Mouse (Mus musculus) gastrocnemius, postnatal 4 days (tissue): ENCODE measurements around the gene Il13ra1. TPM values are rescaled to one million over a fixed set of nuclear protein-coding genes. Genes with fewer than 3 reads are reported as not detected.
A peak's percentile ranks its signal among the peaks of the same experiment; 100 is the strongest.

Experiments
- DNase-seq, 2 experiments: peaks; one replicate each; pipeline ENCODE4 v3.0.0; 2021 to 2022; ENCODE audit warnings: low spot score in 2 of 2, mixed read lengths in 2 of 2
- long read RNA-seq, 2 experiments: library from polyadenylated mRNA; stranded (forward); transcript quantifications; one replicate each; pipeline ENCODE4 v2.0.0; 2021
- total RNA-seq, 2 experiments: library from RNA; stranded (reverse); gene quantifications; 2 replicates each; pipeline ENCODE4 v1.2.3; 2021

Il13ra1 gene
- 10 to 100 TPM in 1 of 2 experiments, 1 to 10 TPM in 1; 8.4 to 11.0 TPM for total RNA-seq
- long read RNA-seq, experiment 1, transcript Il13ra1-201 (11 exons, 3,712 nt), result major isoform, 15 of 17 reads
- long read RNA-seq, experiment 1, partial matches to known transcripts, result 0 of 17 reads
- long read RNA-seq, experiment 1, other reads (novel, unspliced or antisense), result 2 of 17 reads
- long read RNA-seq, experiment 2, transcript Il13ra1-201 (11 exons, 3,712 nt), result major isoform, 13 of 16 reads
- long read RNA-seq, experiment 2, partial matches to known transcripts, result 0 of 16 reads
- long read RNA-seq, experiment 2, other reads (novel, unspliced or antisense), result 3 of 16 reads

DNA sequence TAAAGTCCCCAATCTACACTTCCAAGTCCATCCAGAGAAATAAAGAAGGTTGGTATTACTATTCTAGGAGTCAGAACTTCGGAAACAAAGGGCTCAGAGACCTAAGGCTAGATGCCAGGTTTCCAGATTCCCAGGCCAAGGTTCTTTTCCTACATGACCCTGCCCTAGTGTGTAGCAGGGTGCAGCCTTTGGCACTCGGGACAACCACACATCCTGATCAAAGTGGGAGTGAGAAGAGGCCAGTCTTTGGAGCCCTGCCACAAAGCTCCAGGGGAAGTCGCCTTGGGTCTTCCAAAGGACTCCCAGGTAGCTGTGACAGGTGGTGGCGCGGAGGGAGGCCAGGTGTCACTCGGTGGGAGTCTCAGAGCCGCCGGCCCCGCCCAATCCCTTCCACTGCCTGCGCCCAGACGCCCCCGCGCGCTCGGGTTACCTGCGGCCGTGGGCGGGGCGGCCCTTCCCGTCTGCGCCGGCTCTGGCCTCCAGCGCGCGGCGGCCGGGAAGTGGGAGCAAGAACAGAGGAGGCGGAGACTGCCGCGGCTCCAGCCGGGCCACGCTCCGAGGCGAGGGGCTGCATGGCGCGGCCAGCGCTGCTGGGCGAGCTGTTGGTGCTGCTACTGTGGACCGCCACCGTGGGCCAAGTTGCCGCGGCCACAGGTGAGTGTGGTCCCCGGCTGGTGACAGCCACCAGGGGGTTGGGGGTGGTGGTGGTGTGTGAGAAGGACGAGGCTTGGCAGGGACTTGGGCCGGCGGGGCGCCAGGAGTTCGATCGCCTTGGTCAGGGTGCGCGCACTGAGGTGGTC, at the start of gene Il13ra1:
Gene Il13ra1, plus strand, starts transcription at position 489 of the 800 bp plus-strand sequence.
- peak; percentile 19 to 32 for DNase-seq

DNA sequence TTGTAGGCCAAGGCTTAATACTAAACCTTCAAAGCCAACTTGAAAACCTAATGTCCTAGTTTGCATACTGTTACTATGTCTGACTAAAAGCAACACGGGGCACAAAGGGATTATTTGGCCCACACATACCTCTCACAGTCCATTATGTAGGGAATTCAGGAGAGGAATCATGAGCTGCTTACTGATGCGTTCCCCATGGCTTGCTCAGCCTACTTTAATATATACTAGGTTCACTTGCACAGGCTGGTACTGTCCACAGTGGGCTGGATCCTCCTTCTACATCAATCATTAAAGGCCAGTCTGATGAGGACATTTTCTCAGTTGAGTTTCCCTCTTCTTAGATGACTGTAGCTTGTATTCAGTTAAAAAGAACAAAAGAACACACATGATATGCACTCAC, 37.9 kb upstream of the Il13ra1 start:
- DNase-seq, result no peak

DNA sequence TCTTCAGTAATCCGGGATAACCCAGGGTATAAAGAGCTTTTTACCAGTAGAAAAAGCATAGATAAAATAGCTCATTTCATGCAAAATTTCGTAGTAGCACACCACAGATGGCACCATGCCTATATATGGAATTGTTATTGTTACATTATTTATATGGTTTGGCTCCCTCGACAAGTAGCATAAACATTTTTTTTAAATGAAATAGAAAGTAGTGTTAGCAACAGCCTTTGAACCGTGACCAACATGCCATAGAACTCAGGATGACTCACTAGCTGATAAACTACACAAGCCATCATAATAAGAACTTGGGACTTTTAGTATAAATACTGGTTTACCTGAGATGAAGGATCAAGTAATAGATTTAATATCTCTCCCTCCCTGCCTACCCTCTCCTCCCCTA, 34.7 kb upstream of the Il13ra1 start:
- DNase-seq, result no peak

DNA sequence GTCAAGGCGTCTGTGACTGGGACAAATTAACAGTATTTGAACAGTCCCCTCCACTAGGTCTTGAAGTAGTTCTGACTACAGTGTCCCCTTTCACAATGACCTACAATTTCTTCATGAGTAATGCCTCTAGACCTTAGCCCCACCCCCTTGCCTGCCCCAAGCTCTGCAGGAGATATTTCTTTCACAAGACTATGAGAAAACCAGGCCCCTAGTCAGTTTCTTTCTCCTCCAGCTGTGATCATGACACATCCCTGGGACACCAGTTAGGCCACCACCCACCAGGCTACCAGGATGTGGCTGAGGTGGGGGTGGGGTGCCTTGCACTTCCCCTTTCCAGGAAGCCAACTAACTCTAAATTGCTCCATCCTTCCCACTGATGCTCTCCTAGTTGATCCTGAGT, 29.0 kb upstream of the Il13ra1 start:
- DNase-seq, result peak in 1 of 2 experiments; percentile 6

DNA sequence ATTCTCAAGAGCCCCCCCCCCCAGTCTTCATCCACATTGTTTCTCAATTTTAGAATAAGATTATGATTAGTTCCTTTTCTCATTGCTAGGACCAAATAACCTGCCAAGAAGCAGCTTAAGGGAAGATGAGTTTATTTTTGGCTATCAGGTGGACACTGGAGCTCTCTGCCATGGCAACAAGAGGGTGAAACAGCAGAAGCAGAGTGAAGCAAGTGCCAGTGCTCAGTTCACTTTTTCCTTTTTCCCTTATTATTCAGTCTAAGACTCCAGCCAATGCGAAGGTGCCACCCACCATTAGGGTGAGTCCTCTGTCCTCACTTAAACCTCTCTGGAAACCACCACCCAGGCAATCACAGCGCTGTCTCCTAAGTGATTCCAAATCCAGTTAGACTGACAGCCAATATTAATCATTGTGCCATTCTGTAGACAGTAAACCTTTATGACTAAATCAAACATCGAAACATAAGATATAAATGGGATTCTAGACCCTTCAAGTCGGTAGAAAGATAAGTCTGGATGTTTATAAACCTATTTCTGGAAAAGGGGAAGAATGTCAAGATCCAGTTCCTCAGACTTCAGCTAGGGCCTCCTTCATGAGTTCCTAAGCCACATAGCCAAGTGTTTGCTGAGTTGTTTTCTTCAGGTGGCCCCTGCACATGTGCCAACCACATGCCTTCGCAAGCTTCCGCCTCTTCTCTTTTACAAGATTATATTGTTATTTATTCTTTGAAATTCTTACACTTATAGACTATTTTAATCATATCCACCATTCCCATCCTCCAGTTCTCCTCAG, 23.2 kb upstream of the Il13ra1 start:
- DNase-seq, result no peak

DNA sequence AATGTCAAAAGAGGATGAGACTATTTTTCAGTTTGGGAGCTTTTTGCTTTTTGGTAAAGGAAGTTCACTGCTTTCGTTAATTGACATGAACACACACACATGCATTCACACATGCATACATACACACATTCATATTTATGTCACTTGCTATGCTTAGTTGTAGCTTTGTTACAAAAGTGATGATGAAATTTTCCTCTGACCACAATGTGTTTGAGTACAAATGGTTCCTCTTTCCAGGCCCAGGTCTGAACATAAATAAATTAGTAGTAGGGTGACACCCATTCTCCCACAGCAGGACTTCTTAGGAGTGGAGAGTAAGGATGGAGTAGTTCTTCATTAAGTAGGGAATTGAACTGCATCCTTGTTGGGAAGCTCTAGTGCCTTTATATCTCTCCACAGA, 11.0 kb upstream of the Il13ra1 start:
- no peak for DNase-seq

DNA sequence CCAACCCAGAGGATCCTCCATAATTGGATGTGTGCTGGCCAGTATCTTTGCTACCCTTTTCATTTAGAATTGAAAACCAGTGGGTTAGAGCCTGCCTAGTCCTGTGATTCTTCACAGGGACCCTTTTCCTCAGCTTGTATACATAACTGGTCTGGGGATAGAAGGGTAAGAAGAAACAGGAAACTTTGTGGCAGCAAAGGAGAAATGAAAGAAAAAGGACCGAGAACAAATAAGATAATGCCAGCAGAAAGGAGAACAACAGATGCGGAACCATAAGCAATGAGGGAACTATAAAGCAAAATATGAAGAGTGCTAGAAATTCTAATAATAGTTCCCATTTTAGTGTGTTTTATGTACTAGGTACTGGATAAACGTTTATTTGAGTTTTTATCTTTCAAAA, 10.6 kb upstream of the Il13ra1 start:
- no peak for DNase-seq

DNA sequence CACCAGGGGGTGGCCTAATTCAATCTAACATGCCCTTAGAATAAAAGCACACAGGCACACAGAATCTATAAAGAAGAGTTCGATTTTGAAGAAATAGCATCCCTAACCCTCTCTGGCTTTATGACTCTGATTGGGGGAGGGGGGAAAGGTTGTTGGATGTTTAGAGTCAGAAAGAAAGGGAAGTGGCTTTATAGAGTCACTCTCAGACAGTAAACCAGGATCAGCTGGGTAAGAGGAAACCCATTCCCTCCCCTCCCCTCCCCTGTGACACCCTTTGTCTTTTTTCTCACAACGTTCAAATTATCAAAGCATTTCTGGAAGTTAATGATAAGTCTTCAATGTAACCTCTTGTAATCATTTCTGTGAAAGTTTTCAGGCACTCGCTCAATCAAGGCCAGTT, 3.3 kb upstream of the Il13ra1 start:
- no peak for DNase-seq

DNA sequence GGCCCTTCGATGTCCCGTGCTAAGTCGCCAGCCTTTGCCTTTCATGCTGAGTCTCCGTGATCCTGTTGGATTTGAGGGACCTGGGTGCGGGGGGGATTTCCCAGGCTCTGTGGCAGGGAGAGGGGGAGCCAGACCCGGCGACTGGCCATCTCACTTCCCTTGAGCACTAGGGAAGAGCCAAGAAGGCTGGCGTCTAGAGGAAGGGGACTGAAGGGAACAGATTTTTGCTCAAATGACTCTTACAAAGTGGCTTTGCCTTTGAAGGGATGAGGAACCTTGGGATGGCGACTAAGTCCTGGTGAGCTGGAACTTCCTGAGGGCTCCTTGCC, 476 bp downstream of the Il13ra1 start:
- no peak for DNase-seq

DNA sequence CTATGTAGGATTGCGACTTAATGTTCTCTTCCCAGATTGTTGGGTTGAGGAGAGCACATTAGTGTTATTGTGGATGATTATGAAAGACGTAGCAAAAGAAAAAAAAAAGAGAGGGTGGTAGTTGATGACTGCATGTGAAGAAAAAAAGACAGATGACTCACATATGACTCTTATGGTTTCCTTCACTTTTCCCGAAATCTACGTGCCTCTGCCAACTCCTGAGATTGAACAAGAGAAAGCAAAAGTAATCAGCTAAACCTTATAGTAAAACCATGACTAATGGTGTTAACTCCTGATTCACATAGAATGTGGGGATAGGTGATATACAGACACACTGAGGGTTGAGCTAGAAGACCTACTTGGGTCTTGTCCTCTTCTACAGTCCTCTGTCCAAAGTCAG, 3.3 kb downstream of the Il13ra1 start:
- DNase-seq, result no peak

DNA sequence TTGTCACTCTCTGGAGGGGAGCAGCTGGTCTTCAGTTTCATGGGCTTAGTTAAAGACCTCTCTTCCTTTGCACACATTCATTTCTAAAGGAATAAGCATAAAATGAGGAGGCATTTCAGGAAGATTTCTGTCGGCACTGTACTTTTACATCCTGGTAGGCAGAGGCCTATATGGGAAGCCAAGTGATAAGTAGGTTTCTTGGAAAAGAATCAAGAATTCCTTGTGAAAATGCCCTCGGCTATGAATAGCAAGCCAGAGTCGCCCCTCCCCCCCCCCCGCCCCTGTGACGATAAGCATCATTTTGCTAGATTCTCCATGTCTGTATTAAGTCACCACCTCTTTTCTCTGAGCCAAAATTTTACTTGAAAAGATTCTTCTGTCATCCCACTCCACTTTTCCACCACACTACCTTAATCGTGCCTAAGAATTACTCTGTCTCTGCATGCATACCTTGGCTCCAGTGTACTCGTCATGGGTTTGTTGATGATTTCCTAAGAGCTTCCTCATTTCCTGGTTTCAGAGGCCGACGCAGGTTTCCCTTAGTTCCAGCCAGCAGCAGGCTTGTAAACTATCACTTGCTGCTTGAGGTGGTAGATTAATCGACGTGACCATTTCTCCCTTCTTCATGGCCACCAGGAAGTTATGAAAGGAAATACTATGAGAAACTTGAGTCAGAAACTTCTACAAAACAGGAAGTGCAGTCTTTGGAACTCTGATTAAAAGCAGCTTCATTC, 17.3 kb downstream of the Il13ra1 start:
- no peak for DNase-seq

DNA sequence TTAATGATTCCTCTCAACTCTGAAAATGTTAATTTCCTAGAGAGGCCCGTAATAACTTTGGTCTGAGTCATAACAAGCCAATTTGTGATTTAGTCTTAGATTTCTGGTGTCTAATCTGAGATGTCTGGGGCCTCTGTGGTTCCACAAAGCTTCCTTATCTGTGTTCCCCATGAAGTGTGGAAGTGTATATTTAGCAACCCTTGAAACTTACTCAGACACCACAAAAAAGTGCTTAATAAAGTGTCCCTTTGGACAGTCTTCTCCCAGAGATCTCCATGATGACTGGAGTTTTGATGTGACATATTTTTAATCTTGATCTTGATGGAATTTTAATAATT, 17.8 kb downstream of the Il13ra1 start:
- DNase-seq, result no peak

DNA sequence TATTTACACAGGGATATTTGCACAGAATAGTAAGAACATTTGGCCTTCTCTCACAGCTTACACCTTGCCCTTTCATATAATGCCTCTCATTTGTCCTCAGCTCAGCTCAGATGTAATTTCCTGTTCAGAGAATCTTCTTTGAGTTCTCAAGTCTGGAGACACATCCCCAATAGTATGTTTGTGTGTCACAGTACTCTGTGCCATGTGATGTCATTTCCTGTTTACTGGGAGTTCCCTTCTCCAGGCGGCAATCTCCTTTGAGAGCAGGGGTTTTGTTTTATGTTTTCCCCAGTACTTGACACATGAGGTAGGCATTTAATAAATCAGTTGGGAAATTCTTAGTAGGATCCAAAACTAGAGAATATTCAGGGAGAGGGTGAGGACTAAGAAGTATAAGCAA, 24.4 kb downstream of the Il13ra1 start:
- no peak for DNase-seq

DNA sequence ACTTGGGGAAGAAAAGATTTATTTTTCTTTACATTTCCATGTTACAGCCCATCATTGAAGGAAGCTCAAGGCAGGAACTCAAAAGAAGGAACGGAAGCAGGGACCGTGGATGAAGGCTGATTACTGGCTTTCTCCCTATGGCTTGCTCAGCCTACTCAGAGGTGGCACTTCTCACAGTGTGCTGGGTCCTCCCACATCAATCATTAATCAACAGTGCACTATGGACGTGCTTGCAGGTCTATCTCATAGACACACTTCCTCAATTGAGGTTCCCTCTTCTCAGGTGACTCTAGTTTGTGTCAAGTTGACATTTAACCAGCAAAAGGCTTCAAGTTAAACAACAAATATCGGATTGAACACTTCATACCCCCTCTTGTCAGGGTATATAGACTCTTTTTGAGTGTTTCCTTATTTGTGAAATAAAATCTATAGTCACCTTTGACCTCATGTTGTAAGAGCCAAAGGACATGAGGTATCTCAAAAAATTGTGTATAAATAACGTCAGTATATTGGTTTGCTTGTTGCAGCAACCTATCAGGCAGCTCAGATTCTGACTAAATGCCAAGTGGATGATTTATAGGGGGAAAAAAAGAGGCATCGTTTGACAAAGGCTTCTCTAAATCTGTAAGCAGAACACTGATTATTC, 30.2 kb downstream of the Il13ra1 start:
- DNase-seq, result no peak

DNA sequence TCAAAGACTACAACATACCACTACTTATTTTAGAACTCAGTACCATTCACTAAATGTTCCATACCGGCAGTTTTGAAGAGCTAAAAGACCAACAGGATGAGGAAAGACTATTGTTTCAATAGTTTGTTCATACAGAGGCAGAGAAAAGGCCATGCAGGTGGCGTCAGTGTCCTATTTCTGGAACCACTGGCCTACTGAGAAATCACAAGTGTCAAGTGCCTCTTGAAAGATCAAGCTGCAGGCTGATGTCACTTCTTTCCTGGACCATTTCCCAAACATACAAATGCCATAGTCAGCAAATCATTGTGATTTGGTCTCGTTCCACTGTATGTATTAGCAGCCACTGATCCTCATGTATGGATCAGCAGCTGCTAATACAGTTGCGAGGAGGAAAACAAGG, 34.8 kb downstream of the Il13ra1 start:
- no peak for DNase-seq

DNA sequence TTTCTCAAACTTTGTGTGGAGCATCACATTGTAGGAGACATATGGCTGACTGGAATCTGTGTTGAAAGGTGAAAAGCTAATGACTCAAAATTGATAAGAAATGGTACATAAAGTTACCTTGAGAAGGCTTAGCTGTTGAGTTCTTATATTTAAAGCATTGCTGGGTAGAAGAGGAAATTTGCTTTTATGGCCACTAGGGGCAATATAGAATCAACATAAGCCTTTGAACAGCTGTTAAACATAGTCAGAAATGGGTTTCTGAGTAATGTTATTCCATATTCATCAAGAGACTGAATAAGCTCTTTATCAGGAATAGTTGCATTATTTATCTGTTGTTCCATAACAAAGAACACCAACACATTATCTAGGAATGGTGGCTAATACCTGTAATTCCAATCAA, 38.2 kb downstream of the Il13ra1 start:
- DNase-seq, result no peak

DNA sequence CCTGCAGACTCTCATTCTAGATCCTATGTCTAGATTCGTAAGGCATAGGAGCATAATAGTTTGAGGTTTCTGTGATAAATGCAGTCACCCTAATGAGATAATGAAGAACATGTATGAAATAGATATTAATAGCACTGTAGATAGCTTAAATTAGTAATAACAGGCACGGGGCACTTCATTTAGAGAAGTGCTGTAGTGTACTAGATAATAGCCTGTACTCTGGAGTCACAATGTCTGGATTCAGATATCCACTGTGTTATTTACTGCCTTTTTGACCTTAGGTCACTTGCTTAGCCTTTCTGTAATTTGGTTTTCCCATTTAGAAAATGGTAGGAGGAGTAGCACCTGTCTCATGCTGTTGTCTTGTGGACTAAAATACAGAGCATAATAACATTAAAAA, 44.8 kb downstream of the Il13ra1 start:
- no peak for DNase-seq

DNA sequence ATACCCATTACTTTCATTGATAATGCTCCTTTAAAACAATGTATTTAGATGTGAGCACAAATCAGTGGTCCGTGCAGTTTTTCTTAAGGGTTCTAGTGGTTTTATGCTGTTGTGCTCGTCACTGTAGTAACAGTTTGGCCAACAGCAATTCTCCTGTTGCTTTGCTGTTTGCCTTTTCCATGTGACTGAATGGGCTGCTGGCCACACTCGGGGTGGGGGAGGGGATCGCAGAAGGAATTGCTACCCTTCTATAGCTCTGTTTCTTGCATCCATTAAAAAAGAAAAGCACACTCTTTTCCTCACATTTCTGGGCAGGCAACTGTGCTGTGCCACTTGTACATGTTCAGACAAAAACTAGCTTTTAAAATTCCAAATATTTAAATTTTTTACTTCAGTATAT, 49.7 kb downstream of the Il13ra1 start:
- peak in 1 of 2 experiments; percentile 8 for DNase-seq

DNA sequence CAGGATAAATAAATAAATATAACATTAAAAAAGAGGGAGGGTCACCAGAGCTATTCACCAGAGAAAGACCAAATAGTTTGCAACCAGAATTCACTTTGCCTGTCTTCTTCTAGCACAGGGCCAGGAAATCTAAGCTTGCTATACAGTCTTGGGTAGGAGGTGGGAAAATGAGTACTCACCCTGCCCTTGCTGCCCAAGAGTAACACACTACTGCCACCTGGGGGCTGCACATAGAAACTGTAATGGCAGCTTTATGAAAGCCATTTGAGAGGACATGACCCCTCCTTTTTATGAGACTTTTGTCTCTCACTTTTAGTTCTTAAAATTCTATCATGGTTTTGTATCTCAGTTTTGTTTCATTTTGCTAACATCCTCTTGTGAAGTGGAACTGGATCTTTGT, 71.7 kb downstream of the Il13ra1 start:
- peak in 1 of 2 experiments; percentile 40 for DNase-seq

DNA sequence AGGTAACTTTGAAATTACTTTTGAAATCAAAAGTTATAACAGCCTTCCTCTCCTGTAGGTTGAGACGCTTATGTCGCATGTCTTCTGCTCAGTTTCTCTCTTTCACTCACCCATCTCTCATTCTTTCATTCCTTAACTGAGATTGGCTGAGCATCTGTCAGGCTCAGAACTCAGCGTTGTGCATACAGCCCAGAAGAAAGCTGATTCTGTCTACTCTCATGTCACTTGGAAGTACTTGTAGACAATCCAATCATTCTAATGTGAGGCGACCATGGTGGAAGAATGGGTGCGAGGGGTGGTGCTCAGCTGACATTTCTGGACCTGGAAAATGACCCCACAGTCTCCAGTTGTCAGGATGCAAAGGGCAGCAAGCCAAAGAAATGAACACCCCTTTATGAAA, 74.1 kb downstream of the Il13ra1 start:
- no peak for DNase-seq

DNA sequence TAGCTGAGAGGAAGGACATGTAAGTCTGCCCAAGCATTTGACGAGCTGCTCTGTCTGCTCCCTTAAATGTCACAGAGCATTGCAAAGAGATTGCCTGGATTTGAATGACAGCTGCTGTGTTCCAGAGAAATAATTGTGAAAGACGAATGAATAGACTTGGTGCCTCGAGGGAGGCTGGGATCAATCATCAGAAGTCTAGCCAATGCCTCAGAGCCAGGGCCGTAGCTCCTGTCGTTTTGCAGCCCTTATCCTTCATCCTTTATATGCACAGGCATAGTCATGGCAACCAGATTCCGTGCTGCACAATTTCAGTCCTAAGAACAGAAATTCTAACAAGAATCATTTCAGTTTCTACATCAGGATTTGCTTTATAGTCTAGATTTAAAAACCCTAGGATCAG, 74.5 kb downstream of the Il13ra1 start:
- DNase-seq, result no peak
